Mouse (Mus musculus) 3T3-L1 (cell line): ENCODE data around the gene Ak2.

Source experiments
- DNase-seq: peaks from one replicate; pipeline ENCODE4 v3.0.0-alpha.2; 2015; ENCODE audit warnings: low read depth, low spot score

Ak2 gene

GRCm38 (mm10) chr4:129047721-129048421 is 56.1 kb downstream of the Ak2 start:
- DNase-seq: no peak

GRCm38 (mm10) chr4:129048501-129049305 is 56.9 kb downstream of the Ak2 start:
- no peak for DNase-seq

GRCm38 (mm10) chr4:129049306-129050011 is 57.7 kb downstream of the Ak2 start:
- no peak for DNase-seq

- DNase-seq: no peak
Observed at GRCm38 (mm10) chr4:129050365-129050764, 58.6 kb downstream of the Ak2 start.

GRCm38 (mm10) chr4:129050901-129051417 is 59.2 kb downstream of the Ak2 start:
- DNase-seq: no peak

- DNase-seq: no peak
Observed at GRCm38 (mm10) chr4:129051461-129052183, 59.9 kb downstream of the Ak2 start.

GRCm38 (mm10) chr4:129054757-129055156 is 63.0 kb downstream of the Ak2 start:
- DNase-seq: peak; percentile 17

- no peak for DNase-seq
Observed at GRCm38 (mm10) chr4:129055562-129055961, 63.8 kb downstream of the Ak2 start.

GRCm38 (mm10) chr4:129057533-129058206 is 65.9 kb downstream of the Ak2 start:
- peak; percentile 87 for DNase-seq

GRCm38 (mm10) chr4:129058207-129059092 is 66.7 kb downstream of the Ak2 start, which contains the start of gene Rnf19b:
Gene Rnf19b, plus strand, starts transcription at chr4:129058271.
- no peak for DNase-seq

- DNase-seq: peak; percentile 69
Observed at GRCm38 (mm10) chr4:129059125-129059551, 67.4 kb downstream of the Ak2 start.

GRCm38 (mm10) chr4:129059922-129060321 is 68.2 kb downstream of the Ak2 start:
- DNase-seq: peak; percentile 67
